Mouse (Mus musculus) cerebellum, postnatal 25 days (tissue): ENCODE data around the gene Plk3.

ENCODE experiments used
- DNase-seq, 2 experiments: peaks; one replicate each; pipeline ENCODE4 v3.0.0; 2021; ENCODE audit warnings: mixed read lengths in 2 of 2

Gene Plk3

DNA sequence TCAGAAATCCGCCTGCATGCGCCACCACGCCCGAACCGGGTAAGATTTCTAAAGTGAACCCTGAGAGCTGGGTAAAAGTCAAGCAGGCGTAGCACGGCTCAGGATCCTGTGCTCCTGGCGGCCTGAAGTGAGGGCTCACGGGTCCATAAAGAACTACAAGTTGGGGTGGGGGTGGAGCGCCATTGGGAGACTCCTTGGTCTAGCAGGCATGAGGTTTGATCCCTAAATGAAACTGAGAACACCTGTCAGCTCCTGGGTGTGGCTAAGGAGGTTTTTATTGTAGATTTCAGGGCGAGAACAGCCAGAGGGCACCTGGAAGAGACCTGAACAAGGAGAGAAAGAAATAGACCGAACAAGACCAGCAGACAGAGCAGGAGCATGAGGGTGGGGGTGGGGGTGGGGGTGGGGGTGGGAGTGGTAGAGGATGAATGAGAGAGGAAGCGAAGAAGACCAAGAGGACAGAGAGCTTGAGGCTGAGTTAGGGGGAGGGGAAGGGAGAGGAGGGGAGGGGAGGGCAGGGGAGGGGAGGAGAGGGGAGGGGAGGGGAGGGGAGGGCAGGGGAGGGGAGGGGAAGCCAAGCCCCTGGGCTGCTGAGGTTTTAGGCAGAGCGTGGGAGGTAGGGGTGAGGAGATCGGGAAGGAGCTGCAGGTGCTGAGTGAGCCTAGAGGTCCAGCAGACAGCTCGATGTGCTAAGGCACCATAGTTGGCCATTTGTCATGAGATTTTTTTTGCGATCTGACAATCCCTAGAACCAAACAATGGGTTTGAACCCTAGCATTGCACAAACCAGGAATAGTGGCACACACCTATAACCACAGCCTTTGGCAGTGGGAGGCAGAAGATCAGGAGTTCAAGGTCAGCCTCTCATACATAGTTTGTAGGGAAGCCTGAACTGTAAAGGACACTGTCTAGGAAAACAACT, 4.8 kb upstream of the Plk3 start:
- DNase-seq: no peak

DNA sequence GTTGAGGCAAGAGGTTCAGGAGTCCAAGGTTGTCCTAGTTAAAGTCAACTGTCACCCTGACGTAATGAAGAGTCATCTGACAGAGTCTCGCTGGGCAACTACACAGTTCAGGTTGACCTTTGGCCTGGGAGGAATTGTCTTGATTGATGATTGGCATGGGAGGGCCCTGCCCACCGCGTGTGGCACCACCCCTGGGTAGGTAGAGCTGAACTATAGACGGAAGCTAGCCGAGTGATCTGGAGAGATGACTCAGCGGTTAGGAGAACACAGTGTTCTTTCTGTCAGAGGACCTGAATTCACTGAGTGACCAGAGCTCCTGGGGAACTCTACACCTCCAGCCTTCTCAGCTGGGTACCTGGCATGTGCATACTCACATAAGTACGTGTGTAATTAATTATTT, 2.3 kb upstream of the Plk3 start:
- DNase-seq: no peak

GRCm38 (mm10) chr4:117134601-117134995, 835 bp upstream of the Plk3 start:
- DNase-seq: no peak

DNA sequence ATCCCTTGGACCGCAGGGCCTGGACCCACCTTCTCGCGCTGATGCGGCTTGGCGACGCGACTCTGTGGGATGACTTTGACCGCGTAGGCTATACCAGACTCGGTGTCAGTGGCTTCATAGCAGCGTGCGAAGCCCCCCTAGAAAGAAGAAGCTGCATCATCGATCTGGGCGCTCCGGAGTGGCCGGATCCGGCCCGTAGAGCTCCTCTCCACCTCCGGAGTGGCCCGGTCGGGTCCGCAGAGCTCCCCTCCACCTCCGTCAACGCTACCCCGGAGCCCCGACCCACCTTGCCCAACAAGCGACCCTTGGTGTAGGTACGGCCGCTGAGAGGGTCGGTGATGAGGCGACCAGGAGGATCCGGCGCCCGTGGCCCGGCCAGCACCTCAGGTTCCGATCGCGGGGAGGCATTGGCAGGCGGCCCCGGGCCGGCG, 382 bp downstream of the Plk3 start:
- DNase-seq: no peak

- no peak for DNase-seq
Observed at GRCm38 (mm10) chr4:117132794-117133143, 994 bp downstream of the Plk3 start.

- no peak for DNase-seq
Observed at GRCm38 (mm10) chr4:117131890-117132793, 1.6 kb downstream of the Plk3 start.

- no peak for DNase-seq
Observed at GRCm38 (mm10) chr4:117131198-117131597, 2.6 kb downstream of the Plk3 start.

DNA sequence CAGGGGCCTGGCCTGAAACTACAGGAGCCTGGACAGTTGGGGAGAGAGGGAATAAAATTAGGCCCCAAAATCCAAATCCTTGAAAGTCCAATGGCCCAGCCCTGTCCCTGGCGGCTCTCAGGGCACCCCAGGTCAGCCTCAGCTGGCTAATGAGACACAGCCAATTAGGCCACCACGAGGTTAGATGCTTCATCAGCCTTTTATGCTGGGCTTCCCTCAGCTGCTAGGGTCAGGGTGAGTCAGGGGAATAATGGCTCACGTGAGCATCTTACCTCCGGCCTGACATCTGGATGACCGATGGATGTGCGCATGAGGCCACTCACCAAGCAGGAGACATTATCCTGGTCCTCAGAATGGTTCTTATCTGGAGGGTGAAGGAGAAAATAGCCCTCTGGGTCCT, 3.0 kb downstream of the Plk3 start:
- DNase-seq: no peak

DNA sequence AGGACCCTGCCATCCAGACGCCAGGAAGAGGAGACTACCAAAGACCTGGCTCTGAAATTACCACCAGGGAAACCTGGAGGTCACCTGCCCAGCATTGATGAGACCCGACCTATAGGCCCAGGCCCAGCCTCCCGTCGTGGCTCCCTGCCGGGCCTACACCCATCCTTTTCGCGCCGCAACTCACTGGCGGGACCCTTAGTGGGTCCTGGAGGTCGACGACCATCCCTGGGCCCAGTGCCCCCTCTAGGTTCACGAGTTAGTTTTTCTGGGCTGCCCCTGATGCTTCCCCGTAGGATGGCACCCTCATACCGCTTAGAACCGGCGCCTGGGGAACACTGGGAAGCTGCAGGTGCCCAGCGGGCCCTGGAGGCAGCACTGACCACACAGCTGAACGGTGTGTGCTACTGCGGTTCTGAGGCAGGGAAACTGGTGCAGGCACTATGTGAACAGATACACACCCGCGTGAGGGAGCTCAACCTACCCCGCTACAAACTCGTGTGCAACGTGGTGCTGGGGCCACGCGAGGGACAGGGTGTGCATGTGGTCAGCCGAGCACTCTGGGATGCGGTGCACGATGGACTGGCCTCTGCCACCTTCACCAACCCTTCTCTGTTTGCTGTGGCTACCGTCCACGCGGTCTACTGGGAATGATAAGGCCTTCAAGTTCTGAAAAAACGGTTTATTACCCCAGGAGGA, 5.6 kb downstream of the Plk3 start:
- no peak for DNase-seq

DNA sequence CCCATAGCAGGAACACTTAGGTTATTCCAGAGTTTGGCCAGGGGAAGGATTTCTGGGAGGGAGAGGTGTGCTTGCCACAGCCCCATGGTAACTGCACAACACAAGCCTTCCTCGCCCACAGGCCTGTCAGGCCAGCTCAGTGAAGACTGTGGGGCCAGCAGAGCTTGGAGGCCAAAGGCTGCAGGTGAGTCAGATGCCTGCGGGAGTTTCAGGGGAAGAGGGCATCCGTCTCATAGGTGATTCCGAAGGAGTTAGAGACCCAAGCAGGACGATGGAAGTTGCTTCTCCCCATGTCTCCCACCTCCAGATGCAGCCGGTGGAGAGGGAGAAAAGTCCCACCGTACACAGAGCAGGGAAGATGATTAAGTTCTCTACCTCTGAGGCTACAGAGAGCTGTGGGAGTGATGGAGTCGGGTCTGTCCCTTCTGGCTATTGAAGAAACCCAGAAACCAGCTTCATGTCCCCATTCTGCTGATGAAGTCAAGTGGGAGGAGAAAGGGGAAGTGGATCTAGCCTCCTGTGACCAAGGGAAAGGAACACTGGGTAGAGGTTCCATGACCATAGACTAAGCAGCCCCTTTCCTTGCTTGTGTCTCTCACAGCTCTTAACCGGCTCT, 7.0 kb downstream of the Plk3 start, which contains the start of gene Tctex1d4:
Tctex1d4 (plus strand) TSS at position 120 of the 616 bp plus-strand sequence.
- no peak for DNase-seq

GRCm38 (mm10) chr4:117125910-117126674, 7.7 kb downstream of the Plk3 start:
- DNase-seq: peak; percentile 40 to 58

- peak in 1 of 2 experiments; percentile 70 for DNase-seq
Observed at GRCm38 (mm10) chr4:117125348-117125909, 8.3 kb downstream of the Plk3 start, which contains the start of gene Btbd19. Gene Btbd19 (minus strand): TSS chr4:117125725.

DNA sequence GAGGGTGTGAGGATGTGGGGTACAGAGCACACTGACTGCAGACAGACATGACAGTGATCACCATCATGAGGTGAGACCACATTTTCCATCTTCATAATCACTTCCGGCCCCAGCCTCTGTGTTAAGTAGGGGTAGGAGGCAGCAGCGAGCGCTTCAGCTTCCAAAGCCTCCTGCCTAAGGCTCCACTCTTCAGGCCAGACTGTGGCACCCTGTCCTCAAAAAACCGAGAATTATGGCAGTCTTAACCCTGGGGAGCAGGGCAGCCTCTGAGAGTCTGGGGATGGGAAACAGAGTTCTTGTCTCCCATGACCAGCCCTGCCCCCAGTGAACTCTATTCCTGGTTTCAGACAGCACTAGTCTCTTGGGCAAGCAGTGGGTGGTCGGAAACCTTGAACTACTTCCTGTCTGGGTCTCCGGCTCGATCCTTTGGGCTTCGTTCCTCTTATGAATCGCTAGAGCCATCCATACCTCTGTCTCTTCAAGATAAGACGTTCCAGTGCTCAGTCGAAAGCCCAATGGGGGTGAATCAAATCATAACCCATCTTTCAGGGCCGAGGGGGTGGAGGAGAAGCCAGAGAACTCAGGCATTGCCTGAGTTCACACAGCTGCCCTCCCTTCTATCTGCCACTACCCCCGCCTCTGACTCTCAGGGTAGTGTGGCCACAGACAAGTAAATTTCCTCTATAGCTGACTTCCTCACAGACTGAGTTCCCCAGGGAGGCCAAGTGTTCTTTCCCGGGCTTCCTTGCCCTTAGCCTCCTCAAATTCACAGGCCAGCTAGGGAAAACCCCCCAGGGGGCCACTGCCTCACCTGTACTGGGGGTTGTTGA, 9.0 kb downstream of the Plk3 start:
- no peak for DNase-seq

DNA sequence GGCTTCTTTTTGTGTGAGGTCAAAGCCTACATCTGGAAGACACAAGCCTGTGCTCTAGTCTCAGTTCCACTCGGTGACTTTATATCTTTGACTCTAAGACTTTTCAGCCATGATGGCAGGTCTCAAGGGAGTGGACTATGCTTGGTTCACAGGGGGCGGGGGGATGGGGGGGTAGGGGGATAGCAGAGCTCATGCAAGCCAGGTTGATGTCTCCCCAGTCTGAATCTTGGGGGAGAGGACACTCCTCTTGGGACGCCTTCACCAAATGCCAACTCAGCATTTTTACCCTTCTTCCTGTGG, 9.6 kb downstream of the Plk3 start:
- no peak for DNase-seq

DNA sequence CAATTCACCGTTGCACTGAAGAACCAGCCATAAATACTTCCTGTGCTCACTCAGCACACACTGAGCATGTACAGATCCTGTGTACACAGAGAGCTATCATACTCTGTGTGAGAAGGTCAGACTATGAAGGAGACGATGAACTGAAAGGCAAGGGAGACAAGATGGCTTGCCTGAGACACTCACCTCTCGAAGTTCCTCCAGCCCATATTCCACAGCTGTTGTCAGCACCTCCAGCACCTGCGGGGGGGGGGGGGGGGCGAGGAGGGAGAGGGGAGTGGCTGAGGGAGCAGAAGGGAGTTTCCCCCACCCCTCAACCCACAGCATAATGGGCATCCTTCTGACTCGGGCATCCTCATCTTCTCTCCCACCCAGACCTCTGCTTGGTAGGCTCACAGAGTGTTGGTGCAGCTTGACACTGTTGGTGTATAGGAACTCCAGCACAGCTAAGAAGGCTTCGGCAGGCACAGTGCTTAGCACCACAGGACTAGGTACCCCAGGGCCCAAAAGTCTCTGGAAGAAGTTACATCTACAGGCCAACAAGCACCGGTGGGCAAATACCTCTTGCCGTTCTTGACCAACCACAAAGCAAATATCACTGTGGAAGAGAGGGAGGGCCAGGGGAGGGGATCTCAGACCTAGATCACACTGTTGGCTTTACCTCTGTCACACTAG, 10.1 kb downstream of the Plk3 start:
- no peak for DNase-seq

DNA sequence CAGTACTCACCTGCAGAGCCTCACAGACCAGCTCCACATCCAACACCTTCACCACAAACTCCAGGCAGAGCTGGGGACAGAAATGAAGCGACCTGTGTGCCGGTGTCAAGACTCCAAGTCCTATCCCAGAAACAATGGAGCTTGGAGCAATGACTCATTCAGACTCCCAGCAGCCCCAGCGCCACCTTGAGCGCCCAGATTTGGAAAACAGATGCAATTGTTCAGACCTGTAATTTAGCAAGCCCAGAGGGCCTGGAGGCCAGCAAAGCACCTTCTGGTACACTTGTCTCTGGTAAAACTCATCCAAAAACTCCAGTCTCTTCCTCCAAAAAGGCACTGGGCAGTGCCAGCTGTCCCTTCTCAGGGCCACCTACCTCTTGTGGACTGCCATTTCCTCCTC, 11.6 kb downstream of the Plk3 start:
- DNase-seq: peak in 1 of 2 experiments; percentile 6

- peak; percentile 91 to 93 for DNase-seq
Observed at GRCm38 (mm10) chr4:117120445-117121414, 13.0 kb downstream of the Plk3 start.

DNA sequence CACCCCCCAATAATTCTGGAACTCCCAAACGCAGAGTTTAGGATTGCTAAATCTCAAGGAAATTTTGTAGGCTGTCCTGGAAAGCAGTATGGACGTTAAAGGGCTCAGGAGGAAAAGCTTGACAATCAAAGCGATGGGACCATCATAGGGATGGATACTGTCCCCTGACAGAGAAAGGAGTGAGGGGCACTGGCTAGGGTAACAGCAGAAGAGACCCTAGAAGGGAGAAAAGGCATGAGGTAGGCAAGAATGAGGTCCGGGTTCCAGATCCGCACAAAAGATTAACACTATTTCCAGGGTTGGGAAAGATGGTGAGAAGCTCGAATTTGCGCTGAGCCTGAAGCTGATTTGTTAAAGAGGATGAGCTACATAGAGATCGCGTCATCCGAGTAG, 13.7 kb downstream of the Plk3 start:
- no peak for DNase-seq

DNA sequence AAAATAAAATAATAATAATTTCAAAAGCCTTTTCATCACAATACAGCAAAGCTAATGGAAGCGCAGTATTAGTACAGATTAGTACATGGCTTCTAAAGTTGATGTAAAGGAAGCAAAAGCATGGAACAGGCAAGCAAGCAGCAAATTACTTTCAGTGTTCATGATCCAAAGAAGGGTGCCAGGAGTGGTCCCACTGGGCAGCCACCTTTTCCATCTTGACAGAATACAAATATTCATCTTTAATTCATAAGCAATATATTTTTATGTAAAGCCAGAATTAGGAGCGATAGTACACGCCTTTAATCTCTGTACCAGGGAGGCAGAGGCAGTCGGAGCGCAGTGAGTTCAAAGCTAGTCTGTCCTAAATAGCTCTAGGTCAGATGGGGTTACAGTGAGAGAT, 14.1 kb downstream of the Plk3 start:
- DNase-seq: no peak
